Mouse (Mus musculus) lung, postnatal 4 days (tissue): ENCODE data around the gene Adamts20.
"Not testable (repeated sequence)": the region's sequence is repeated elsewhere in the genome, so short reads cannot be mapped to it uniquely, and the experiment has no call there.

Experiments used
- DNase-seq, 2 experiments: peaks; one replicate each; pipeline ENCODE4 v3.0.0; 2021

Gene Adamts20

GRCm38 (mm10) chr15:94444043-94444436, 21.2 kb downstream of the Adamts20 start:
- DNase-seq = peak; percentile 8 to 35

- DNase-seq = no peak
These were observed 22.2 kb downstream of the Adamts20 start for GRCm38 (mm10) chr15:94443025-94443424.

DNA sequence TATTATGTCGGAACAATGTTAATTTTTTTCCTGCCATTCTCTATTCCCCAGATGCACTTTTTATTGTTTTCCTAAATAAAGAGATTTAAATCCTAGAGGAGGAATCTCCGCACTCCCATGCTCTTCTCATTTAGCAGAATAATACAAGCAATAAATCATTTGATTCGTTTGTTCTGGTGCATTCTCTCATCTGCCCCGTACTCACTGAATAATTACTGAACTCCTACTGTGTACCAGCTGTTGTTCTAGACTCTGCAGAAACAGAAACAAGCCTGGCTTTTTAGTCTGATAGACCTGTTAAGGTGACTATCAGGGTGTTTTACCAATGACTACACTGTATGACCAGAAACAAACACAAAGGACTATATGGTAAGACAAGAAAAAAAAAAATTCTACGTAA, 29.7 kb downstream of the Adamts20 start:
- no peak for DNase-seq

GRCm38 (mm10) chr15:94430681-94431405, 34.4 kb downstream of the Adamts20 start:
- no peak for DNase-seq

DNA sequence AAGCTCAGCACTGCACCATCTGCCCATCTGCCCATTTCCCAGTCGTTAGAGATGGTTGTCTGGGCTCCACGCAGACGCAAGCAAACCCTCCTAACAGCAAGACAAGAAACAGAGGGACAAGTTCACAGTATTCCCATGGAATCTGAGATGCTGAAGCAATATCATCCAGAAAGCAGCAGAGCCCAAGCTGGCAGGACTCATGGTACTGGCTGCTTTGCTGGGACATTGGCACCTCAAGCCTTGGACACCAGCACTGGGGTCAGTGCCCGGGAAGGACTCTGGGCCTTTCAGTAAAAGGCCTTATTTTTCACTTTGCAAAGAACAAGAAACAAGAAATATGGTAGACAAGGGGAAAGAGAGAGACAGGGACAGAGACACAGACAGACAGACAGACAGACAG, 36.5 kb downstream of the Adamts20 start:
- no peak for DNase-seq

GRCm38 (mm10) chr15:94427482-94428214, 37.6 kb downstream of the Adamts20 start:
- DNase-seq = no peak

- peak in 1 of 2 experiments; percentile 24 for DNase-seq
These were observed 44.7 kb downstream of the Adamts20 start for GRCm38 (mm10) chr15:94420526-94420925.

- DNase-seq = no peak
These were observed 46.1 kb downstream of the Adamts20 start for GRCm38 (mm10) chr15:94419167-94419566.

- no peak for DNase-seq
These were observed 46.8 kb downstream of the Adamts20 start for GRCm38 (mm10) chr15:94418427-94418826.

GRCm38 (mm10) chr15:94417216-94418155, 47.7 kb downstream of the Adamts20 start:
- DNase-seq = no peak

GRCm38 (mm10) chr15:94409832-94410231, 55.4 kb downstream of the Adamts20 start:
- DNase-seq = no peak

DNA sequence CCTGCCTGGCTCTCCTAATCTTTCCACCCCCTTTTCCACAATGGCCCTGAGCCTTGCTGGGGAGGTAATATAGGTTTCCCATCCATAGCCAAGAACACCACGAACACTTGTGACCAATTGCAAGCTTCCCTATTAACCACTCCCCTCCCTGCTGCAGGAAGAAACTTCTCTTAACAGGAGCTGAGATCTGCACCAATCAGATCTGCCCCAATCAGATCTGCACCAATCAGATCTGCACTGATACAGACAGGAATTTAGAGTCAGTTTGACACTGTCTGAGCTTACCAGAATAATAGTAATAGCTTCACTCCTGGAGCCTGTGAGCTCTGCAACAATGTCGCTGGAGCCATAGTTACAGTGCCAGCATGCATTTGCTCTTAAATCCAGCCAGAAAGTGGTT, 58.9 kb downstream of the Adamts20 start:
- no peak for DNase-seq

DNA sequence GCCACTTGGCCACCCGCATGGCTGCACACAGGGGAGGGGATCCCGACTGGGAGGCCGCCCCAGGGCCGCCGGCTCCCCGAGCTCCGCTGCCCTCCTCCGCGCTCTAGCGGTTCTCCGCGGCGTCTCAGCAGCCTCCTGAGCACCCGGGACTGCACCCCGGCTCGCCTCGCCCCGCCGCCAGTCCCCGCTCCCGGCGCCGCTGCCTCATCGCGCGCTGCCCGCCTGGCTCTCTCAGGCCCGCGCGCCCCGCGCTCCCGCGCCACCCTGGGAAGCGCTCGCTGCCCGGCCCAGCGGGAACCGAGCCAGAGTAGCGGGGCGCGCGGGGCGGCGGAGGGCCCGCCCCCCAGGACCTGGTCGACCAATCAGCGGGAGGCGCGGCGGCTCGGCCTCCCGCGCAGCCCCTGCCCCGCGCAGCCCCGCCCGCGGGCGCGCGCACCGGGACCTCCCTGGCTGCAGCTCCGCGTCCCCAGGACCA, 61.1 kb downstream of the Adamts20 start:
- peak; percentile 76 to 87 for DNase-seq

DNA sequence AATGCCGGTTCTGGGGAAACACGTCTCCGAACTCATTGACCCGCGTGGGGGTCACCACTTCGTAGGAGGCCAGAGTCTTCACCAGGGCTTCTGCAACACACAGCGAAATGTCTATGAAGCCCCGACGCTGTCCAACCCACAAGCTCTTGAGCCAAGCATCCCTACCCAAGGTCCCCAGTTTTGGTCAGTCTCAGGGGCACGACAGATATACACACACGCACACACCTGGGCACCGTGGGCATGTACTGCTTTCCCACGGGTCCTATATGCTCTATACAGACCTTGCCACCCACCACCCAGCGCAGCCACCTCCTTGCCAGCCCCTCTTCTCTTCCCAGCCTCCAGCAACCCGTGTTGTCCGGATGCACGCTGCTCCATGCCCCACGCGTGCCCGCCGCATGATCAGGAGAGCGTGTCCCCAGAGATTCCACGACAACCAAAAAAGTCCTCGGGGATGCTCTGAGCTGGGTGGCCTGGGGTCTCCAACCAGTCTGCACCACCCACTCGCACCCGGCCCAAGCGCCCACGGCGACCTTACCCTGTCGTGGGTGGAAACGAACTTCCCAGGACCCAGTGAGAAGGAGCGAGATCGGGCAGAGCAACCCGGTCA, 61.7 kb downstream of the Adamts20 start:
- DNase-seq = no peak

DNA sequence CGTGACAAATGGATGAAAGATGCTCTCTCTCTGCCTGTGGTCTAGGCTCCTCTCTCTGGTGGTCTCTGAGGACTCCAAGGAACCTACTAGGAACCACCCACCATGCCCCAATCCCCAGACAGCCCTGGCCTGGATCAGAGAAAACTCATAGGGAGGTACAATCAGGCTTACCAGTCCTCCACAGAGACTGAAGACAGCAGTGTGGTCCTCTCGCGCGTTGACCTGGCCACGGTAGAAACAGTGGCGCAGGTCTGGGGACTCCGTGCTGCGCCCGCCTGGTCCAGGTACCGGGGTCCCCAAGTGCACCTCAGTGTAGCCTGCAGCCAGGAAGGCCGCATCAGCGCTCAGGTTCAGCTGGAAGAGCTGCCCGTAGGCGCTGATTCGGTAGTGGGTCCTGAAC, 62.2 kb downstream of the Adamts20 start:
- no peak for DNase-seq

GRCm38 (mm10) chr15:94392737-94393136, 72.5 kb downstream of the Adamts20 start:
- DNase-seq = no peak

- DNase-seq = not testable (repeated sequence)
These were observed 75.1 kb downstream of the Adamts20 start for GRCm38 (mm10) chr15:94390127-94390526.

DNA sequence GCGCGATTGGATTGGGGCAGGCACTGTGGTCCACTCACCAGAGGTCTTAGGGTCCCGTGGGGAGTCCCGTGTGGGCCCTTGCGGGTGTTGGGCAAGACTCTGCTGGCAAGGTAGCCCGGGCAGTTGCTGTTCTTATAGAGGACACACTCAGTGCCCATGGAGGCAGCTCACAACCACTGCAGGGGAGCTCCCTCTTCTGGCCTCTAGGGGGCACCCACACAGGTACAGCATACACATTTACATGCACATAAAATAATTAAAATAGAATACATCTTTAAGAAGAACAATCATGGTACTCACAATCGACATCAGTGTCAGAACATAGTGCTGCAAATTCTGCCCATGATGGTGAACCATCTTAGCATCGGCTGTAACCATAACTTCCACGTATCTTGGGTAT, 85.8 kb downstream of the Adamts20 start:
- no peak for DNase-seq

DNA sequence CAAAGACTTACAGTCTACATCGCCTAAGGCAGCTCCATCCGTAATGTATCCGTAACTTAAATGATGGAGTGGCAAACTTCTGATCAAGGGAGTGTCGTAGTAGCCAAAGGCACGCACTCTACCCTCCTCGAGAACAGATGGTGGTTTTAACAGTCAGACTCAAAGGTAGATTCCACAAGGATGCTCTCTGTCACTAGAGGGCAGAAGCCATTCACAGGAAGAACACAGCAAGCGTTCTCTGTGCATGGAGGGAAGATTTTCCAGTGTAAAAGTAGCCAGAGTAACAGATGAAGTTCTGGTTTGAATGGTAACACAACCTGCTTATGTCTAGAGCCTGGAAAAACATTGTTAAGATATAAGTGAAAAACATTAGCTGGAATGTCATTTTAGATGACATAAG, 92.7 kb downstream of the Adamts20 start:
- DNase-seq = no peak

- no peak for DNase-seq
These were observed 116.2 kb downstream of the Adamts20 start for GRCm38 (mm10) chr15:94349052-94349451.

DNA sequence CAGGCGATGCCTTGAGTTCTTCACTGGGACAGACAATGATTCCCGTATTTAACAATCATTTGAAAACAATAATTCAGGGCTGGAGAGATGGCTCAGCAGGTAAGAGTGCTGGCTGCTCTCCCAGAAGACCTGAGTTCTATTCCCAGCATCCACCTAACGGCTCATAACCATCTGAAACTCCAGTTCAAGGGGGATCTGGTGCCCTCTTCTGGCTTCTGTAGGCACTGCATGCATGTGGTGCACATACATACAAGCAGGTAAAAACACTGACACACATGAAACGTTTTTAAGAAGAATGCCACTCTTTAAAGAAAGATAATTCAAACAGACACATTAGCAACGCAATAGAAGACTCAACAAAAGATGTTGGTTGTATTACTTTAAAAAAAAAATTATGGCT, 120.9 kb downstream of the Adamts20 start:
- DNase-seq = no peak

GRCm38 (mm10) chr15:94342365-94342764, 122.9 kb downstream of the Adamts20 start:
- peak; percentile 63 to 72 for DNase-seq

DNA sequence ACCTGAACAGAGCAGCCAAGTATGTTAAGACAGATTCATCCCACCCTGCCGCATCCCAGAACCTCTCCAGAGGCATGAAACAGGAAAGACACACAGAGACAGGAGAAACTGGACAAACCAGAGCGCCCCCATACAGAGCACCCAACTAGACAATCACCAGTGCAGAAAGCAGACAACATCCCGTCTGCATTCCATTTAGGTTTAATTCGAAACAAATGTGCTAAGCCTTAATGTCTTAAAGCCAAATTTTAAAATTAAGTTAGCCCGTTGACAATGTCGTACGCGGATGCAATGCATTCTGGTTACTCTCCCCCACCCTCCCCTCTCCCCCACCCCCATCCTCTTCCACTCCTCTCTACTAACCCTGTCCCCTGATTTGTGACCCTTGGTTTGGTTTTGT, 126.2 kb downstream of the Adamts20 start:
- DNase-seq = no peak
